29 mouse cellular contexts compared by ENCODE assay signal in genomic region chr1:177521110-177521509, GRCm38 (mm10).
DNase-seq lines count a peak whose midpoint lies in the region; ATAC-seq and TF ChIP-seq lines count a peak whose summit lies in the region.
"Had no signal": no experiment of that assay in that cellular context is flagged by ENCODE, and none has a peak within 500 bp of the region (broad histone marks: within the 10 kb centered on the region; RNA-seq: fewer than 3 reads in every experiment).

No protein-coding gene starts in this region.

- no peaks in the 10 kb centered on the region for H3K4me1 ChIP-seq in bone marrow, adult 2 months (ENCODE audit: control insufficient read depth, insufficient read depth, low read length)
- H3K4me1 ChIP-seq in lung, adult 2 months (ENCODE audit: control insufficient read depth, insufficient read depth, low read length), result no peaks in the 10 kb centered on the region
- H3K4me1 ChIP-seq: heart, embryonic 13.5 days had no signal

- TF ChIP-seq POLR2A in bone marrow, adult 2 months (IDR thresholded peaks at IDR 0.05; ENCODE audit: borderline replicate concordance, control insufficient read depth, low read depth, low read length), result no peak
- no peak for TF ChIP-seq POLR2A in lung, adult 2 months (IDR thresholded peaks at IDR 0.05; ENCODE audit: borderline replicate concordance, extremely low read depth, low read depth, low read length)

- ATAC-seq in megakaryocyte, adult 5-6 weeks (ENCODE audit: poor library complexity, severe bottlenecking), result peak; percentile 85
- ATAC-seq: forebrain, embryonic 16.5 days; hindbrain, postnatal 0 days; inflammation-experienced regulatory T-cells, adult 6 months had no signal

- TF ChIP-seq CTCF in bone marrow, adult 2 months (IDR thresholded peaks at IDR 0.05; ENCODE audit: control insufficient read depth, insufficient read depth, low read length), result no peak
- TF ChIP-seq CTCF in lung, adult 2 months (IDR thresholded peaks at IDR 0.05; ENCODE audit: insufficient read depth, low read length), result no peak

- DNase-seq in heart, adult 11 months, result peak; percentile 5
- no peak for DNase-seq in heart, adult 9 months (ENCODE audit: low spot score in 2 of 2)
- peak; percentile 43 for DNase-seq in splenic B cell, adult 2 months (ENCODE audit: low read depth, low spot score)
- DNase-seq in lung, adult 2 months, result no peak
- no peak for DNase-seq in thymus, postnatal 10 days (ENCODE audit: low spot score in 2 of 2)
- no peak for DNase-seq in kidney, postnatal 25 days
- DNase-seq: adrenal gland, adult 8-10 months; adrenal gland, postnatal 25 days; cerebellum, adult 18-20 months; cerebellum, adult 9-10 months; cerebellum, postnatal 14 days; embryo, embryonic 11 days; gastrocnemius, postnatal 10 days; gastrocnemius, postnatal 36 days; heart, adult 18-20 months; heart, postnatal 14 days; heart, postnatal 4 days had no signal

- no peaks in the 10 kb centered on the region for H3K27me3 ChIP-seq in splenic B cell, adult 2 months (ENCODE audit: control insufficient read depth, insufficient read depth, low read length, poor library complexity, severe bottlenecking)
- H3K27me3 ChIP-seq: forebrain, embryonic 12.5 days; heart, embryonic 13.5 days had no signal

- H3K4me3 ChIP-seq in bone marrow, adult 2 months (replicated peaks; ENCODE audit: control insufficient read depth, low read depth, low read length), result no peak overlapping the region
- H3K4me3 ChIP-seq in lung, adult 2 months (replicated peaks; ENCODE audit: extremely low read depth, low read depth, low read length), result no peak overlapping the region
- H3K4me3 ChIP-seq: embryonic facial prominence, embryonic 10.5 days; embryonic facial prominence, embryonic 13.5 days; erythroblast, embryonic 14.5 days; forebrain, embryonic 12.5 days; heart, embryonic 10.5 days; heart, embryonic 13.5 days had no signal

- H3K36me3 ChIP-seq in splenic B cell, adult 2 months (ENCODE audit: control insufficient read depth, insufficient read depth, low read length, poor library complexity, severe bottlenecking), result no peaks in the 10 kb centered on the region
- H3K36me3 ChIP-seq: embryonic facial prominence, embryonic 10.5 days; embryonic facial prominence, embryonic 13.5 days; forebrain, embryonic 12.5 days; heart, embryonic 10.5 days; heart, embryonic 13.5 days had no signal

- peak overlapping the region; percentile 45; the same call in 1 of the 2 replicates for H3K27ac ChIP-seq in bone marrow, adult 2 months (ENCODE audit: control insufficient read depth, insufficient read depth, low read depth, low read length, poor library complexity)
- H3K27ac ChIP-seq: embryonic facial prominence, embryonic 10.5 days; embryonic facial prominence, embryonic 13.5 days; forebrain, embryonic 12.5 days; heart, embryonic 10.5 days; heart, embryonic 13.5 days; hindbrain, embryonic 14.5 days; hindbrain, postnatal 0 days had no signal

- WGBS in bone marrow, adult 2 months, result 17% methylated on average over 2 of the region's 2 CpGs
- 83% methylated on average over 2 of the region's 2 CpGs for WGBS in lung, adult 2 months

Comparison
In these comparisons a context has a peak if more than half of its experiments do, and no peak if none do; other contexts are left out.
1. DNase-seq: peak in heart, adult 11 months (single experiment) and splenic B cell, adult 2 months (single experiment); none in heart, adult 9 months (0 of 2), lung, adult 2 months (single experiment), thymus, postnatal 10 days (0 of 2) and kidney, postnatal 25 days (0 of 2).